Mouse (Mus musculus): Measurements from ENCODE around the gene Megf8. TPM values are rescaled to one million over a fixed set of nuclear protein-coding genes. Genes with fewer than 3 reads are reported as not detected.

The Megf8 gene
- polyA plus RNA-seq, 1 experiment, result 21.2 TPM

DNA sequence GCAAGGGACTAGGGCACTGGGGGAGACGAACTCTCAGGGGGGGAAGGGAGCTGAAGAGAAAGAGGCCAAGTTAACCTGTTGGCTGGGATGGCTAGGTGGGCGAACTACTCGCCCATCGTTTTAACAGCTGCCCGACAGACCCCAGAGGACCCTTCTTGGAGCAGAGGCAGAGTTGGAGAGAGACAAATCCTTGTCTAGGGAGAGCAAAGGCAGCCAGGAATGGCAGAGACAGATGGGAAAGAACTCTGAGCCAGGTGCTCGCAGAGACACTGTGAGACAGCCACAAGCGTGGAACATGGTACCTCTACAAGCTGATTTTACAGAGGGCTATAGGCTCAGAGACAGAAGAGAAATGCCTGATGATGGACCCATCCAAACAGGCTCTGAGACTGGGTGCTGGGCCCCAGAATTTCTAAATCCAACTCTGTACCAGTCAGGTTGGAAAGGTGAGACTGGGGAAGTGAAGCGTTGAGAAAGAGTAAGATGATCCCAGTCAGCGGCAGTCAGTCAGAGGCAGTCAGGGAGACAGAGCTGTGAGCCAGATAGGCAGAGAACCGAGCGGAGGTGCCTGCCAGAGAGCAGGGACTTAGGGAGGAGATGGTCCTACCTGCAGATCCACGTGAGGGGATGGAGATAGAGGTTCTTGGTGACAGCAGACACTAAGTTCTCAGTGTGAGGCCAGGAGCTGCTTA is 52.2 kb downstream of the Megf8 start, which contains the start of gene Cnfn:
Cnfn (minus strand) TSS at position 667 of the 692 bp plus-strand sequence.
- no peak within 1 kb of the TSS for H3K4me3 ChIP-seq (ENCODE audit: low read depth, low read length)
- peaks cover 3% of the 10 kb centered on the region for H3K4me1 ChIP-seq (ENCODE audit: control insufficient read depth, insufficient read depth, insufficient read length, low read length)
- H3K36me3 ChIP-seq (ENCODE audit: control insufficient read depth, insufficient read depth, low read length), result no peaks in the 10 kb centered on the region; the same call in 1 of the 2 replicates
- H3K27ac ChIP-seq (ENCODE audit: insufficient read depth, low read depth, low read length), result no peak within 1 kb of the TSS
- WGBS, result 55% methylated on average over 12 of the region's 12 CpGs
- no peak for TF ChIP-seq CTCF (IDR thresholded peaks at IDR 0.05; ENCODE audit: extremely low read depth, insufficient read length, insufficient replicate concordance, low read depth, low read length)
- TF ChIP-seq POLR2A (IDR thresholded peaks at IDR 0.05; ENCODE audit: low read depth, low read length), result no peak
- H3K27me3 ChIP-seq (ENCODE audit: control insufficient read depth, insufficient read depth, low read length), result peaks cover 22% of the 10 kb centered on the region

GRCm38 (mm10) chr7:25372441-25372840 is 55.5 kb downstream of the Megf8 start:
- Histone ChIP-seq H3K27ac (ENCODE audit: insufficient read depth, low read depth, low read length) (no peak overlapping the region), H3K4me3 (ENCODE audit: low read depth, low read length) (no peak overlapping the region), H3K4me1 (ENCODE audit: control insufficient read depth, insufficient read depth, insufficient read length, low read length) (peaks cover 3% of the 10 kb centered on the region), H3K27me3 (ENCODE audit: control insufficient read depth, insufficient read depth, low read length) (peaks cover 19% of the 10 kb centered on the region), H3K36me3 (ENCODE audit: control insufficient read depth, insufficient read depth, low read length) (no peaks in the 10 kb centered on the region)
- 68% methylated on average over 5 of the region's 5 CpGs for WGBS
- TF ChIP-seq POLR2A (IDR thresholded peaks at IDR 0.05; ENCODE audit: low read depth, low read length) (no peak), CTCF (IDR thresholded peaks at IDR 0.05; ENCODE audit: extremely low read depth, insufficient read length, insufficient replicate concordance, low read depth, low read length) (no peak)

- Histone ChIP-seq H3K27me3 (ENCODE audit: control insufficient read depth, insufficient read depth, low read length) (no peaks in the 10 kb centered on the region), H3K4me1 (ENCODE audit: control insufficient read depth, insufficient read depth, insufficient read length, low read length) (peaks cover 11% of the 10 kb centered on the region), H3K4me3 (ENCODE audit: low read depth, low read length) (peak overlapping the region; percentile 44), H3K36me3 (ENCODE audit: control insufficient read depth, insufficient read depth, low read length) (peaks cover 20% of the 10 kb centered on the region), H3K27ac (ENCODE audit: insufficient read depth, low read depth, low read length) (no peak overlapping the region)
- WGBS, result 10% methylated on average over 17 of the region's 17 CpGs
- TF ChIP-seq CTCF (IDR thresholded peaks at IDR 0.05; ENCODE audit: extremely low read depth, insufficient read length, insufficient replicate concordance, low read depth, low read length) (no peak), POLR2A (IDR thresholded peaks at IDR 0.05; ENCODE audit: low read depth, low read length) (no peak)
These were observed 59.6 kb downstream of the Megf8 start for GRCm38 (mm10) chr7:25376556-25376955.

- Histone ChIP-seq H3K36me3 (ENCODE audit: control insufficient read depth, insufficient read depth, low read length) (peaks cover 24% of the 10 kb centered on the region), H3K4me3 (ENCODE audit: low read depth, low read length) (peak overlapping the region; percentile 44; the same call in 1 of the 2 replicates), H3K27me3 (ENCODE audit: control insufficient read depth, insufficient read depth, low read length) (no peaks in the 10 kb centered on the region), H3K27ac (ENCODE audit: insufficient read depth, low read depth, low read length) (no peak overlapping the region), H3K4me1 (ENCODE audit: control insufficient read depth, insufficient read depth, insufficient read length, low read length) (peaks cover 11% of the 10 kb centered on the region)
- no peak for TF ChIP-seq POLR2A (IDR thresholded peaks at IDR 0.05; ENCODE audit: low read depth, low read length)
- 0 out of 2 replicates have a peak, but pooled peaks have one; percentile 11 for TF ChIP-seq CTCF (IDR thresholded peaks at IDR 0.05; ENCODE audit: extremely low read depth, insufficient read length, insufficient replicate concordance, low read depth, low read length)
- 62% methylated on average over 8 of the region's 8 CpGs for WGBS
These were observed 60.2 kb downstream of the Megf8 start for GRCm38 (mm10) chr7:25377100-25377700.

- H3K4me3 ChIP-seq (ENCODE audit: low read depth, low read length), result no peak overlapping the region
- no peaks in the 10 kb centered on the region for H3K27me3 ChIP-seq (ENCODE audit: control insufficient read depth, insufficient read depth, low read length)
- H3K4me1 ChIP-seq (ENCODE audit: control insufficient read depth, insufficient read depth, insufficient read length, low read length), result peaks cover 11% of the 10 kb centered on the region
- peaks cover 36% of the 10 kb centered on the region for H3K36me3 ChIP-seq (ENCODE audit: control insufficient read depth, insufficient read depth, low read length)
- no peak overlapping the region for H3K27ac ChIP-seq (ENCODE audit: insufficient read depth, low read depth, low read length)
- WGBS, result 79% methylated on average over 13 of the region's 13 CpGs
- no peak for TF ChIP-seq POLR2A (IDR thresholded peaks at IDR 0.05; ENCODE audit: low read depth, low read length)
- TF ChIP-seq CTCF (IDR thresholded peaks at IDR 0.05; ENCODE audit: extremely low read depth, insufficient read length, insufficient replicate concordance, low read depth, low read length), result no peak
These were observed 61.5 kb downstream of the Megf8 start for GRCm38 (mm10) chr7:25378181-25379100.

GRCm38 (mm10) chr7:25379551-25380351 is 62.8 kb downstream of the Megf8 start:
- H3K36me3 ChIP-seq (ENCODE audit: control insufficient read depth, insufficient read depth, low read length), result peaks cover 49% of the 10 kb centered on the region
- peak; percentile 33; the same call in 1 of the 2 replicates for TF ChIP-seq CTCF (IDR thresholded peaks at IDR 0.05; ENCODE audit: extremely low read depth, insufficient read length, insufficient replicate concordance, low read depth, low read length)
- TF ChIP-seq POLR2A (IDR thresholded peaks at IDR 0.05; ENCODE audit: low read depth, low read length), result no peak
- no peaks in the 10 kb centered on the region for H3K27me3 ChIP-seq (ENCODE audit: control insufficient read depth, insufficient read depth, low read length)
- peaks cover 11% of the 10 kb centered on the region for H3K4me1 ChIP-seq (ENCODE audit: control insufficient read depth, insufficient read depth, insufficient read length, low read length)
- 25% methylated on average over 42 of the region's 42 CpGs for WGBS
- H3K4me3 ChIP-seq (ENCODE audit: low read depth, low read length), result peak overlapping the region; percentile 55
- H3K27ac ChIP-seq (ENCODE audit: insufficient read depth, low read depth, low read length), result no peak overlapping the region

All from small intestine, adult 2 months (tissue).